Mouse (Mus musculus) testis, adult 2 months (tissue): ENCODE measurements at regions not wholly inside any gene's neighbourhood (a gene's known extent, or its start where the extent isn't known, plus 50 kb on each side); places are given as distances from the start of the nearest gene placed in this dataset.

Experiments used
- H3K27ac ChIP-seq: fragments of 200-500 bp; 2 replicates; pipeline ENCODE4 v1.5.1; 2012; ENCODE audit warnings: low read depth, low read length; ENCODE audit not compliant: control insufficient read depth, insufficient read depth
- H3K27me3 ChIP-seq: fragments of 200-500 bp; 2 replicates; pipeline ENCODE4 v1.6.1; 2012; ENCODE audit warnings: mild to moderate bottlenecking, low read length, moderate library complexity; ENCODE audit not compliant: control insufficient read depth, insufficient read depth
- H3K36me3 ChIP-seq: fragments of 200-500 bp; 2 replicates; pipeline ENCODE4 v1.6.1; 2012; ENCODE audit warnings: mild to moderate bottlenecking, low read length; ENCODE audit not compliant: control insufficient read depth, insufficient read depth
- H3K4me1 ChIP-seq: fragments of 200-500 bp; 2 replicates; pipeline ENCODE4 v1.6.1; 2012; ENCODE audit warnings: low read length; ENCODE audit not compliant: control insufficient read depth, insufficient read depth
- H3K4me3 ChIP-seq: fragments of 200-500 bp; 2 replicates; pipeline ENCODE4 v1.5.1; 2012; ENCODE audit warnings: low read depth, mild to moderate bottlenecking, low read length, moderate library complexity, mixed read lengths; ENCODE audit not compliant: control insufficient read depth
- CTCF ChIP-seq: fragments of 200-500 bp; IDR thresholded peaks from 2 replicates; pipeline ENCODE4 v1.5.1; 2012; ENCODE audit warnings: low read depth, mild to moderate bottlenecking, inconsistent platforms, low read length, moderate library complexity; ENCODE audit not compliant: control insufficient read depth, insufficient read depth, insufficient replicate concordance
- POLR2A ChIP-seq: fragments of 200-500 bp; IDR thresholded peaks from 2 replicates; pipeline ENCODE4 v1.6.1; 2012; ENCODE audit warnings: low read depth, mild to moderate bottlenecking, inconsistent platforms, low read length, moderate library complexity; ENCODE audit not compliant: control insufficient read depth

DNA sequence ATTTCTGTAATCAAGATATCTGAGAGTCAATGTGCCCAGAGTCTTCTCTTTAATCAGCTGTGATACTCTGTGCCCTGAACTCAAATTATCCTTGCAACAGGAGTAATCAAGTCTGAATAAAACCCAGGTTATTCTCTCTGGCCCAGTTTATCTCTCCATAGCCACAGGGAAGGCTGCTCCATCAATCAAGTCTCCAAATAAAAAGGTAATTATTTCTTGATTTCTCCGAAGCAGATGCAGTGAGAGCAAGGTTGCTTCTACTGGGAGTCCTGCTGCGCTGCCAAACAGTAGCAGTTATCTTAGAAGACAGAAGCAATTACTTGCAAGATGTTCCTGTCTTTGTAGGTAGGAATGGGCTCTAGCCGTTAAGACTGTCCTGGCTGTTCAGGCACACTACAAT lies 600.5 kb downstream of the Trib2 start:
- no peaks in the 10 kb centered on the region for H3K4me1 ChIP-seq
- TF ChIP-seq POLR2A (no peak), CTCF (no peak)
- H3K4me3 ChIP-seq = no peak overlapping the region

GRCm38 (mm10) chr12:15174411-15175041 lies 642.2 kb downstream of the Trib2 start:
- Histone ChIP-seq H3K4me1 (no peaks in the 10 kb centered on the region), H3K27ac (no peak overlapping the region), H3K4me3 (no peak overlapping the region), H3K36me3 (no peaks in the 10 kb centered on the region), H3K27me3 (no peaks in the 10 kb centered on the region)
- TF ChIP-seq CTCF = no peak
- TF ChIP-seq POLR2A = no peak

More for the DNA sequence above, 600.5 kb downstream of the Trib2 start:
- no peaks in the 10 kb centered on the region for H3K36me3 ChIP-seq
- no peak overlapping the region for H3K27ac ChIP-seq
- H3K27me3 ChIP-seq = no peaks in the 10 kb centered on the region

- TF ChIP-seq POLR2A = no peak
- no peak for TF ChIP-seq CTCF
These were observed 654.1 kb downstream of the Trib2 start for GRCm38 (mm10) chr12:15162605-15163004.

DNA sequence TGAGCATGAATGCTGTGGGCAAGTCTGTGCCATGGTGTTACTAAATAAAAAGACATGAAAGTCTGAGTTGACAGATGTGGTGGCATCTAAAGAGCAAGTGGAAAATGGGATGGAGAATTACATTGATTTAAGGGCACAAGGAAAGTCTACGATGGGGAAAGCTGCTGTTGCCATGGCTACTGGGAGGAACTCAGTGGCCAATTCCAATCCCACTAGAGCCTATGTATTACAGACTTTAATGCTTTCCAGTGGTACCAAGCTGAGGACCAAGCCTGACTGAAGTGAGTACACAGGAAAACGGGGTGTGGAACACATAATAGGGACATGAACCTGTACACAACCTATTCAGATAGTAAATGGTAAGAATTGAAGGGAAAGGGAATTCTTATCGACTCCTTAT lies 654.9 kb downstream of the Trib2 start:
- Histone ChIP-seq H3K4me3 (no peak overlapping the region), H3K27me3 (no peaks in the 10 kb centered on the region), H3K27ac (no peak overlapping the region), H3K36me3 (no peaks in the 10 kb centered on the region), H3K4me1 (no peaks in the 10 kb centered on the region)
- TF ChIP-seq POLR2A = no peak
- TF ChIP-seq CTCF = no peak

More at GRCm38 (mm10) chr12:15162605-15163004, 654.1 kb downstream of the Trib2 start:
- no peaks in the 10 kb centered on the region for H3K36me3 ChIP-seq
- no peak overlapping the region for H3K4me3 ChIP-seq
- H3K27me3 ChIP-seq = no peaks in the 10 kb centered on the region
- no peak overlapping the region for H3K27ac ChIP-seq
- H3K4me1 ChIP-seq = no peaks in the 10 kb centered on the region

GRCm38 (mm10) chr12:15160478-15160998 lies 656.2 kb downstream of the Trib2 start:
- Histone ChIP-seq H3K36me3 (no peaks in the 10 kb centered on the region), H3K27me3 (no peaks in the 10 kb centered on the region), H3K27ac (no peak overlapping the region), H3K4me3 (no peak overlapping the region), H3K4me1 (no peaks in the 10 kb centered on the region)
- TF ChIP-seq POLR2A (no peak), CTCF (no peak)

DNA sequence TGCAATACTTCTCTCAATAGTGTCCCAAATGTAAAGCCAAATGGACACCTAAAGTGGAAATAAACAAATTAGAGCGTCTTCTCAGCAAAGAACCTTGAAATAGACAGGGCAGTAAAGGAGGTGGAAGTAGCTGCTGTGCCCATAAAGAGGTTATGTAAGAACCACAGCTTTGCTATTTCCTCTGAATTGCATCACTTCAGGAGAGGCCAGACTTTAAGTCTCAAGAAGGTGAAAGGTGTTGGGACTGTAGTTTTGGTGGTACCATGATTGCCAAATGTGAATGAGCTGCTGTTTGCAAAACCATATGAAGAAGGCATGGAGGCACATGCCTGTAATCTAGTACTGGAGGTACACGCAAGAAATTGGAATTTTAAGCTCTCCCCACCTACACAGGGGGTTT lies 670.3 kb downstream of the Trib2 start:
- TF ChIP-seq CTCF (no peak), POLR2A (no peak)
- Histone ChIP-seq H3K27ac (no peak overlapping the region), H3K4me1 (no peaks in the 10 kb centered on the region), H3K27me3 (no peaks in the 10 kb centered on the region), H3K4me3 (no peak overlapping the region), H3K36me3 (no peaks in the 10 kb centered on the region)

DNA sequence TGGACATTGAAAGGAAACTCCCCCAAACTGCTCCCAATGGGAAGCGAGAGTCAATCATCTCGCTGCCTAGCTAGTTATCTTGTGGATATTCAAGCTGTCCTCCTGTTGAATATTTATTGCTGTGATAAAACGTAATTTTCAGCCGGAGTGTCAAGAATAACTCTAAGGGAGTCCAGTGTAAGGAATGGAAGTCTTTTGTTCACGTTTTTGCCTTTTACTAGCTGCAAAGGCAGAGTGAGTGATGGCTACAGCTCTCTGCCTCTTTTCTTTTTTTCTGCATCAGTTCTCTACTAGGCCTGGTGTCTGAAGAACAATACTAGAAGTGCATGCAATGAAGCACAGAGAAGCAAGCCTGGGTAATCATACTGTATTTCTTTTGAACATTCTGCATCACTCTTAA lies 679.7 kb downstream of the Trib2 start:
- Histone ChIP-seq H3K4me3 (no peak overlapping the region), H3K36me3 (no peaks in the 10 kb centered on the region), H3K4me1 (no peaks in the 10 kb centered on the region), H3K27me3 (no peaks in the 10 kb centered on the region), H3K27ac (no peak overlapping the region)
- no peak for TF ChIP-seq POLR2A
- TF ChIP-seq CTCF = no peak

- no peaks in the 10 kb centered on the region for H3K4me1 ChIP-seq
- H3K27me3 ChIP-seq = no peaks in the 10 kb centered on the region
- H3K4me3 ChIP-seq = no peak overlapping the region
- no peak overlapping the region for H3K27ac ChIP-seq
- no peaks in the 10 kb centered on the region for H3K36me3 ChIP-seq
- TF ChIP-seq POLR2A (no peak), CTCF (no peak)
These were observed 692.5 kb downstream of the Trib2 start for GRCm38 (mm10) chr12:15124179-15124578.
